Mouse (Mus musculus) testis, adult 2 months (tissue): ENCODE data around the gene Lpin3. TPM values are rescaled to one million over a fixed set of nuclear protein-coding genes. Genes with fewer than 3 reads are reported as not detected.

Experiments
- H3K27ac ChIP-seq: fragments of 200-500 bp; 2 replicates; pipeline ENCODE4 v1.5.1; 2012; ENCODE audit warnings: low read depth, low read length; ENCODE audit not compliant: control insufficient read depth, insufficient read depth
- H3K27me3 ChIP-seq: fragments of 200-500 bp; 2 replicates; pipeline ENCODE4 v1.6.1; 2012; ENCODE audit warnings: mild to moderate bottlenecking, low read length, moderate library complexity; ENCODE audit not compliant: control insufficient read depth, insufficient read depth
- H3K36me3 ChIP-seq: fragments of 200-500 bp; 2 replicates; pipeline ENCODE4 v1.6.1; 2012; ENCODE audit warnings: mild to moderate bottlenecking, low read length; ENCODE audit not compliant: control insufficient read depth, insufficient read depth
- H3K4me1 ChIP-seq: fragments of 200-500 bp; 2 replicates; pipeline ENCODE4 v1.6.1; 2012; ENCODE audit warnings: low read length; ENCODE audit not compliant: control insufficient read depth, insufficient read depth
- H3K4me3 ChIP-seq: fragments of 200-500 bp; 2 replicates; pipeline ENCODE4 v1.5.1; 2012; ENCODE audit warnings: low read depth, mild to moderate bottlenecking, low read length, moderate library complexity, mixed read lengths; ENCODE audit not compliant: control insufficient read depth
- CTCF ChIP-seq: fragments of 200-500 bp; IDR thresholded peaks from 2 replicates; pipeline ENCODE4 v1.5.1; 2012; ENCODE audit warnings: low read depth, mild to moderate bottlenecking, inconsistent platforms, low read length, moderate library complexity; ENCODE audit not compliant: control insufficient read depth, insufficient read depth, insufficient replicate concordance
- POLR2A ChIP-seq: fragments of 200-500 bp; IDR thresholded peaks from 2 replicates; pipeline ENCODE4 v1.6.1; 2012; ENCODE audit warnings: low read depth, mild to moderate bottlenecking, inconsistent platforms, low read length, moderate library complexity; ENCODE audit not compliant: control insufficient read depth
- polyA plus RNA-seq: library from polyadenylated mRNA; depleted of rRNA; stranded (reverse); fragments of >200 nt; gene quantifications from 2 replicates; pipeline ENCODE4 v1.2.3, GENCODE M21; 2012

The Lpin3 gene
- polyA plus RNA-seq, 1 experiment: 6.4 TPM

DNA sequence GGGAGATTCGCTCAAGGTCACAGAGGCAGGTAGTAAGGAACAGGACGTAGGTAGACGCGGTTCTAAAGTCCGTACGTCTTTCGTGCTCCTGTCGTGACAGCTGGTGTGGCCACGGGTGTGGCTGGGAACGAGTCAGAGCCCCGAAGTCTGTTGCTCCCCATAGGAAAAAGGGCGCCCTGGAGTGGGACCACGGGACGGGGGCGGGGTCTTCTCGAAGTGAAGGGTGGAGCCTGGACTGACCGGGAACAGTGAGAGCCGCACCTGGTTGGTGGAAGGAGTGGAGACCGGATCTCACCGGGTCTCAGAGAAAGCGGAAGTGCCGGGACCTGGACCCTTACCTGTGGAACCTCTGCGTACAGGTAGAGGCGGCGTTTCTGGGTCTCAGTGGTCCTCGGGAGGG, 7.4 kb downstream of the Lpin3 start:
- Histone ChIP-seq H3K27me3 (no peaks in the 10 kb centered on the region), H3K36me3 (no peaks in the 10 kb centered on the region), H3K27ac (no peak overlapping the region), H3K4me3 (peak overlapping the region; percentile 81), H3K4me1 (peaks cover 8% of the 10 kb centered on the region)
- TF ChIP-seq POLR2A (peak; percentile 42; the same call in 1 of the 2 replicates), CTCF (no peak)

DNA sequence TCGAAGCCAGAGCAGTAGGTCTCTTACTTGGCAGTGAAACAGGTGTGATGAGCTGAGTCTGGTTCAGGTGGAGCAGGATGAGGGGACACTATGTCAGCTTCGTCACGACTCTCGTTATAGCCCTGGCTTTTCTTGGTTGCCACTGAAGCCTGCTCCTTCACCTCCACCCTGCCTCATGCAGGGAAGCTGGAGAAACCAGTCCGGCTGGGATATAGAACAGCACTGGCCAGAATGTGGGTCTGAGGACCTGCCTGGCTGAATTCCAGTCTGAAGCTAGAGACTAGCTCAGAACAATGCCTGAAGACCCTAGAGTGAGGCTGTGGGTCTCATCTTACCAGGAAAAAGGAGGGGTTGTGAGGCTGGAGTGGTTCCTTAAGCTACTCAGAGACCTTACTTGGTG, 10.6 kb downstream of the Lpin3 start:
- no peak overlapping the region for H3K27ac ChIP-seq
- no peaks in the 10 kb centered on the region for H3K36me3 ChIP-seq
- TF ChIP-seq CTCF (no peak), POLR2A (no peak)
- H3K27me3 ChIP-seq: no peaks in the 10 kb centered on the region
- peaks cover 8% of the 10 kb centered on the region for H3K4me1 ChIP-seq
- no peak overlapping the region for H3K4me3 ChIP-seq

DNA sequence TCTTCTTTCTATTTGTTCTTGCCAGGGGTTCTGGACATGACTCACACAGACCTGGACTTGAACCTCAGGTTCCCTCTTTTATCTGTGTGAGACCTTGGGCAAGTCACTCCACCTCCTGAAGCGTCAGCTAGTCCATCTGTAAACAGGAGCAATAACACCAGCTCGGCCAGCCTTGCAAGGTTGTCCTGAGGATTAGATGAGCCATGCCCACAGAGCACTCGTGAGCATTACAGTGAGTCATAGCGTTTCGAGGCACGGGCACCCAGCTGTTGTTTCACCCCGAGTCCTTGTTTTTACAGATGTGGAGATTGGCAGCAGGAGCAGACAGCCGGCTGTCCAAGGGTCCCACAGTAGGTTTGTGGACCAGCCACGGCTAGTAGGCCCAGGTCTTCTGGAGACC, 11.2 kb downstream of the Lpin3 start:
- Histone ChIP-seq H3K27ac (no peak overlapping the region), H3K27me3 (no peaks in the 10 kb centered on the region), H3K4me1 (peaks cover 8% of the 10 kb centered on the region), H3K4me3 (no peak overlapping the region), H3K36me3 (no peaks in the 10 kb centered on the region)
- no peak for TF ChIP-seq CTCF
- TF ChIP-seq POLR2A: no peak

DNA sequence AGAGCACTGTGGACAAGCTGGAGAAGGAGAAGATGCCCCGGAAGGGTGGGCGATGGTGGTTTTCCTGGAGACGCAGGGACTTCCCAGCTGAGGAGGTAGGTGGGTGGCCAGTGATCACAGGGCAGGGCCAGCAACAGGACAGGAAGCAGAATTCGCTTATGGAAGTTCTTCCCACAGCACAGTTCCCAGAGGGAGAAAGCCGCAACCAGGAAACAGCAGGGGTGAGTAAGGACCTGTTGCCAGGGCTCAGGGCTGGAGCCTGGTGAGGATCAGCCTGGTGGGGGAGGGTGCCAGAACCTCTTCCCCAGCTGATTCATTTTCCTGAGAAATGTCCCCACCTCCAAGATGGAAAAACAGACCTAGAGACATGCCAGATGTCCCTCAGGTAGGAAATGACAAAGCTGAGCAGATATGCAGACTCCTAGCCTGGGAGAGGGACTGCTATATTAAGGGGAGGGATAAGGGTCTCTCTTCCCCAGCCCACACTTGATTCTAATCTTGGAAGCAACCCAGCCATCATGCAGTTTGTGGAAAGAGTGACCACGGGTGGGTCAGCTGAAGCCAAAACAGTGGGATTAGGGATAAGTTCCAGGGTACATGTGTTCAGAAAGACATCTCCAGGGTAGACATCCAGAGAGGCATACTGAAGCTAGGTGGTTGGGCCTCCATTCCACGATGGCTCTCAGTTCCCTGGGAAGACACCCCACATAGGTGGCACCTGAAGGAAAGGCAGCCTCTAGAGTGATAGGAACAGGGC, 21.4 kb downstream of the Lpin3 start:
- H3K36me3 ChIP-seq: no peaks in the 10 kb centered on the region
- H3K27ac ChIP-seq: no peak overlapping the region
- TF ChIP-seq CTCF (no peak), POLR2A (no peak)
- no peaks in the 10 kb centered on the region for H3K27me3 ChIP-seq
- no peaks in the 10 kb centered on the region for H3K4me1 ChIP-seq
- no peak overlapping the region for H3K4me3 ChIP-seq

DNA sequence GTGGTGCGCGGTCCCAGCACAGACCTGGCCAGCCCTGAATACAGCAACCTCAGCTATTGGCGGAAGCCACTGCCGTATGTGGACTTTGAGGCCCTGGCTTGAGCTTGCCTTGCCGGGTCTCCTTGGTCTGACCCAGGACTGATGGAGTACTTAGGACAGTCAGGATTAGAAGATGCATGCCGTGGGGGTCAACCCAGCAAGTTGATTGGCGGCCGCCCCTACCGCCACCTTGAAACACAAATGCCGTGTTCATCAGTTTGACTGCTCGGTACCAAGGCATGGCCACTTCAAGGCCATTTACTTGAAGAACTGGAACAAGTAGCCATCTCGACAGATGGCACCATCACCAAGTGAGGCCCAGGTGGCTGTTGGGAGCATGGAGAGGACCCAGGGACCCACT, 24.8 kb downstream of the Lpin3 start:
- Histone ChIP-seq H3K4me1 (no peaks in the 10 kb centered on the region), H3K27ac (no peak overlapping the region), H3K27me3 (no peaks in the 10 kb centered on the region), H3K4me3 (no peak overlapping the region), H3K36me3 (no peaks in the 10 kb centered on the region)
- no peak for TF ChIP-seq CTCF
- no peak for TF ChIP-seq POLR2A

DNA sequence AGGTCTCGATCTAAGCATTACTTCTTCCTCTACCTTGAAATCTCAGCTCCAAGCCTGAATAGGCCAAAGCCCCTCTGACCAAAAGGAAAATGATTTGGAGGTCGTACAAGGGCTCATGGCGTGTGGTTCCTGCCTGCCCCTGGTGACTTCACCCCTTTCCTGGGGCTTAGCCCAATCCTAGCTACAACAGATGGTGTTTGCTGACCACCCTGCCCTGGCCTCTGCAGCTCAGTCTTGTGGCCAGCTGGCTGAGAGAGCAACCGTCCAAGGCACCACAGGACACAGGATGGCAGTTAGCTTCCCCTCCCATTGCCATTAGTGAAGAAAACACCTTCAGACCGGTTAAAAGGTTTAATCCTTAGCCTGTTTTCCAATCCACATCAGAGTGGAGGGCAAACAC, 25.6 kb downstream of the Lpin3 start:
- Histone ChIP-seq H3K4me3 (no peak overlapping the region), H3K27ac (no peak overlapping the region), H3K27me3 (no peaks in the 10 kb centered on the region), H3K4me1 (peaks cover 3% of the 10 kb centered on the region), H3K36me3 (no peaks in the 10 kb centered on the region)
- TF ChIP-seq POLR2A (no peak), CTCF (no peak)

DNA sequence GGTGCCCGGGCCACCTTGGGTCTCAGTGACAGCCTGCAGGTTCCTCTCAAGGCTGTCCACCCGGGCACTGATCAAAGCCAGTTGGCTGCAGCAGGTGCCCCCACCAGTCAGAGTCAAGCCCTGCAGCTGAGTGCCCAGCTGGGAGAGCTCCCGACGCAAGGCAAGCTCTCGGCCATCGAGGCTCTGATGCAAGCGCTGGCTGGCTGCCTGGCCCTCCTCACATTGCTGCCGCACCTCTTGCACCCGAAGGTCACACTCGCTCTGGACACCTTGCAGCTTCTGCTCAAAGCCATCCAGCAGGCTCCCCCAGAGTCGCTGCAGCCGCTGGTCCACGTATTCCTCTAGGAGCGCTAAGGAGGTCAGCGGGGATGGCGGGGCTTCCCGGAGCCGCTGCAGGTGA, 28.1 kb downstream of the Lpin3 start:
- TF ChIP-seq CTCF (no peak), POLR2A (no peak)
- Histone ChIP-seq H3K27ac (no peak overlapping the region), H3K27me3 (no peaks in the 10 kb centered on the region), H3K36me3 (no peaks in the 10 kb centered on the region), H3K4me1 (peaks cover 17% of the 10 kb centered on the region), H3K4me3 (no peak overlapping the region)

DNA sequence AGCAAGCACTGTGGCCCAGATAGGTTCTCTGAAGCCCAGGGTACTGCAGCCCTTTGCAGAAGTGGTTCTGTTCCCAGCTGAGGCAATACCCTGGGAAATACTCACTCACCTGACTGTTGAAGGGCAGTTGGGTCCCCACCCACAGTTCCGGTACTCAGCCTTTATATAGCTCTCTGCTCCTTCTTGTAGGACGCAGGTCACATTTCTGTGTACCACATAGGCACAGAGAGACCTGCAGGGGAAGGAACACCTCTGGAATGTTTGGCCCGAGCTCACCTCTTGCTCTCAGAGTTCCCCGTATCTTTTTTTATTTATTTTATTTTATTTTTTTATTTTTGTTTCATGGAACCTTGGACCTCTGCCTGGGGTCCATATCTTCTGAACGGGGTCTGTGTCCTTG, 30.2 kb downstream of the Lpin3 start:
- no peak for TF ChIP-seq CTCF
- no peak for TF ChIP-seq POLR2A
- peaks cover 17% of the 10 kb centered on the region for H3K4me1 ChIP-seq
- H3K27me3 ChIP-seq: no peaks in the 10 kb centered on the region
- no peaks in the 10 kb centered on the region for H3K36me3 ChIP-seq
- H3K4me3 ChIP-seq: no peak overlapping the region
- no peak overlapping the region for H3K27ac ChIP-seq
